20 mouse cellular contexts compared by ENCODE assay signal in the genomic region with DNA sequence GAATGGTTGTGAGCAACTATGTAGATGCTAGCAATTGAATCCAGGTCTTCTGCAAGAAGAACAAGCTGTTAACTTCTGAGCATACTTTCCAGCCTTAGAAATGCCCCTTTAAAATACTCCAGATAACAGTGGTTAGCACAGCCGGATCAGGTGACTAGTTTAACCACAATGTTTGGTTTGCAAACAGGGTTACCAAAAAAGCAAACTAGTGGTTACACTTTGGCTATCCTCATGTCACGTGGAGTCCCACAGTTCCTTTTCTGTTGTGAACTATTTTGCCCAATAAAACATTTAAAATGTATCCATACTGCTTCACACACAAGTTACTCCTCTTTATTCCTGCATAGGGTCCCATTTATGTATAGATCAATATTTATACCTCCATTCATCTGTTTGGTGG.
DNase-seq lines count a peak whose midpoint lies in the region; ATAC-seq and TF ChIP-seq lines count a peak whose summit lies in the region.
"Had no signal": no experiment of that assay in that cellular context is flagged by ENCODE, and none has a peak within 500 bp of the region (broad histone marks: within the 10 kb centered on the region; RNA-seq: fewer than 3 reads in every experiment).

No protein-coding gene starts in this region.

- no peak overlapping the region for H3K4me3 ChIP-seq in lung, adult 2 months (replicated peaks; ENCODE audit: extremely low read depth, low read depth, low read length)
- no peak overlapping the region for H3K4me3 ChIP-seq in myocyte
- H3K4me3 ChIP-seq: embryonic facial prominence, embryonic 12.5 days; forebrain, embryonic 13.5 days; heart, adult 2 months; heart, embryonic 15.5 days; hindbrain, embryonic 10.5 days had no signal

- H3K79me2 ChIP-seq in myocyte (ENCODE audit: control insufficient read depth, insufficient read depth) = no peaks in the 10 kb centered on the region

- no peak overlapping the region for H3K4me2 ChIP-seq in myocyte (ENCODE audit: low read depth)
- H3K4me2 ChIP-seq: embryonic facial prominence, embryonic 12.5 days; forebrain, embryonic 13.5 days; heart, embryonic 11.5 days; heart, embryonic 15.5 days; hindbrain, embryonic 14.5 days had no signal

- TF ChIP-seq POLR2A in lung, adult 2 months (IDR thresholded peaks at IDR 0.05; ENCODE audit: borderline replicate concordance, extremely low read depth, low read depth, low read length) = no peak
- TF ChIP-seq POLR2A in myocyte (IDR thresholded peaks at IDR 0.05; ENCODE audit: insufficient read length, low read depth) = no peak

- 58% methylated on average over 2 of the region's 2 CpGs for WGBS in lung, adult 2 months

- no peak overlapping the region for H3ac ChIP-seq in myocyte (ENCODE audit: control insufficient read depth, insufficient read length)

- peaks cover 3% of the 10 kb centered on the region for H3K4me1 ChIP-seq in lung, adult 2 months (ENCODE audit: control insufficient read depth, insufficient read depth, low read length)
- H3K4me1 ChIP-seq: forebrain, embryonic 13.5 days had no signal

- H3K27me3 ChIP-seq in myocyte (ENCODE audit: control insufficient read depth, insufficient read depth, insufficient read length) = no peaks in the 10 kb centered on the region
- H3K27me3 ChIP-seq: embryonic facial prominence, embryonic 12.5 days; forebrain, embryonic 13.5 days; heart, embryonic 15.5 days had no signal

- peak; percentile 62; the same call in 1 of the 2 replicates for ATAC-seq in common myeloid progenitor, adult 5-6 weeks (replicated peaks; ENCODE audit: low read depth, poor library complexity, severe bottlenecking)
- ATAC-seq: forebrain, embryonic 13.5 days; forebrain, postnatal 0 days had no signal

- TF ChIP-seq CTCF in lung, adult 2 months (IDR thresholded peaks at IDR 0.05; ENCODE audit: insufficient read depth, low read length) = no peak

- H3K36me3 ChIP-seq in myocyte (ENCODE audit: control insufficient read depth, insufficient read depth) = no peaks in the 10 kb centered on the region
- H3K36me3 ChIP-seq: embryonic facial prominence, embryonic 12.5 days; heart, embryonic 15.5 days; hindbrain, embryonic 10.5 days had no signal

- DNase-seq in lung, adult 18-20 months = peak; percentile 6 to 46
- no peak for DNase-seq in lung, adult 2 months
- peak; percentile 49 for DNase-seq in 3T3-L1 (ENCODE audit: low read depth, low spot score)
- DNase-seq in kidney, postnatal 25 days = no peak
- DNase-seq: adrenal gland, postnatal 10 days; cerebellum, adult 11 months; cerebellum, adult 9-10 months; cerebellum, postnatal 36 days; forebrain, postnatal 0 days; gastrocnemius, postnatal 14 days; heart, adult 2 months; heart, postnatal 14 days had no signal

TF ChIP-seq in myocyte, 11 proteins besides CTCF, POLR2A, EP300 and RAD21:
- TF ChIP-seq POLR2AphosphoS2 (IDR thresholded peaks at IDR 0.05; ENCODE audit: insufficient read length, low read depth) = no peak
- TF ChIP-seq USF1 (IDR thresholded peaks at IDR 0.05; ENCODE audit: low read depth) = peak; percentile 82

Comparison
In these comparisons a context has a peak if more than half of its experiments do, and no peak if none do; other contexts are left out.
1. DNase-seq: peak in lung, adult 18-20 months (2 of 2) and 3T3-L1 (single experiment); none in lung, adult 2 months (single experiment) and kidney, postnatal 25 days (0 of 2).